Mouse (Mus musculus): ENCODE measurements around the gene Fryl.

- TF ChIP-seq GATA2 (IDR thresholded peaks at IDR 0.05; ENCODE audit: borderline replicate concordance, low read depth, low read length) (no peak), CTCF (IDR thresholded peaks at IDR 0.05; ENCODE audit: low read depth, low read length) (no peak), TAL1 (conservative IDR thresholded peaks at IDR 0.05; ENCODE audit: low read depth, low read length) (no peak), GATA1 (IDR thresholded peaks at IDR 0.05; ENCODE audit: borderline replicate concordance, low read length) (no peak)
These were observed 50.3 kb downstream of the Fryl start for GRCm38 (mm10) chr5:73205996-73206629.

Measured in G1E (cell line).